Mouse (Mus musculus) megakaryocyte, embryonic 14.5 days (primary cell): ENCODE measurements around the gene Baz1b.

Source experiments
- FLI1 ChIP-seq: IDR thresholded peaks from 2 replicates; pipeline ENCODE4 v1.6.1; 2012; ENCODE audit warnings: low read length, inconsistent platforms, mixed read lengths
- GATA1 ChIP-seq: IDR thresholded peaks from 3 replicates; pipeline ENCODE4 v1.6.1; 2012; ENCODE audit warnings: mixed read lengths, low read length, inconsistent platforms, borderline replicate concordance

DNA sequence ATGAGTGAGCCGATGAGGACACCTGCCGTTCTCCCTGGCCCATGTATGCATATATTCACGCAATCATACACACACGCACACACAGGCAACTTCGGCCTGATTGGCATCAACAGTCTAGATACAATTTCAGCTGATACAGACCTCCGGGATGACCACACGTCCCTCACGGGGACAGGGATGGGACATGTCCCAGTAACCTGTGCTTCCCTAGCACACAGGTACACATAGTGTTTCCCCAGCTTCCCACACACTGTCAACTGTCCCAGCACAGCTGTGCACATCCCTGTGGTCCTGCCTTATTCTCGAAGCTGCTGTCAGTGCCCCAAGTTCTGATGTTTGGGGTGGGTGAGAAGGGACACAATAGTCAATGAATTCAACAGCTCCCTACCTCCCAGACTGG is 60.3 kb downstream of the Baz1b start:
- no peak for TF ChIP-seq GATA1
- TF ChIP-seq FLI1 = no peak
